Mouse (Mus musculus) forebrain, embryonic 12.5 days (tissue): ENCODE measurements at regions not wholly inside any gene's neighbourhood (a gene's known extent, or its start where the extent isn't known, plus 50 kb on each side); places are given as distances from the start of the nearest gene placed in this dataset.

ENCODE experiments used
- ATAC-seq: fragments of 200-750 bp; cut with Nextera tagmentation; 2 replicates; pipeline ENCODE4 v1.8.0; 2017; ENCODE audit warnings: moderate TSS enrichment; ENCODE audit not compliant: low FRiP score
- H3K27ac ChIP-seq: fragments of 300-500 bp; sonication (generic); 2 replicates; pipeline ENCODE4 v1.5.1; 2016; ENCODE audit warnings: mild to moderate bottlenecking
- H3K27me3 ChIP-seq: fragments of 300-500 bp; sonication (generic); 2 replicates; pipeline ENCODE4 v1.6.1; 2016; ENCODE audit warnings: mild to moderate bottlenecking
- H3K36me3 ChIP-seq: fragments of 300-500 bp; sonication (generic); replicated peaks from 2 replicates; pipeline ENCODE4 v1.6.1; 2016; ENCODE audit warnings: mild to moderate bottlenecking
- H3K4me1 ChIP-seq: fragments of 300-500 bp; sonication (generic); 2 replicates; pipeline ENCODE4 v1.6.1; 2016
- H3K4me2 ChIP-seq: fragments of 300-500 bp; sonication (generic); 2 replicates; pipeline ENCODE4 v1.6.1; 2016; ENCODE audit warnings: mild to moderate bottlenecking, moderate library complexity
- H3K4me3 ChIP-seq: fragments of 300-500 bp; sonication (generic); replicated peaks from 2 replicates; pipeline ENCODE4 v1.5.1; 2016; ENCODE audit warnings: mild to moderate bottlenecking
- H3K9ac ChIP-seq: fragments of 300-500 bp; sonication (generic); 2 replicates; pipeline ENCODE4 v1.6.1; 2016; ENCODE audit warnings: mild to moderate bottlenecking
- H3K9me3 ChIP-seq: fragments of 300-500 bp; sonication (generic); 2 replicates; pipeline ENCODE4 v1.6.1; 2016
- WGBS: fragments of 180-500 bp; shearing (Covaris S2); methylation state at CpG from one replicate; pipeline ENCODE4 v1.1.7; 2016; 5-methylcytosine and 5-hydroxymethylcytosine counted together

- 31% methylated on average over 21 of the region's 21 CpGs for whole genome bisulfite sequencing
- Histone ChIP-seq H3K4me1 (peaks cover 12% of the 10 kb centered on the region), H3K27me3 (peaks cover 4% of the 10 kb centered on the region; the same call in 1 of the 2 replicates), H3K36me3 (no peaks in the 10 kb centered on the region), H3K4me3 (peak overlapping the region; percentile 19; the same call in 1 of the 2 replicates), H3K4me2 (peak overlapping the region; percentile 43), H3K9ac (peak overlapping the region; percentile 2; the same call in 1 of the 2 replicates), H3K27ac (no peak overlapping the region), H3K9me3 (0 out of 2 replicates have a peak, but pooled peaks cover 7% of the 10 kb centered on the region)
- ATAC-seq = peak; percentile 61; the same call in 1 of the 2 replicates
Observed at GRCm38 (mm10) chr5:103355372-103356300, 69.4 kb upstream of the Ptpn13 start.

- no peak for ATAC-seq
- Histone ChIP-seq H3K4me1 (peaks cover 11% of the 10 kb centered on the region; the same call in 1 of the 2 replicates), H3K27me3 (peaks cover 41% of the 10 kb centered on the region), H3K9me3 (peaks cover 11% of the 10 kb centered on the region; the same call in 1 of the 2 replicates), H3K27ac (no peak overlapping the region), H3K9ac (no peak overlapping the region), H3K36me3 (no peaks in the 10 kb centered on the region), H3K4me3 (no peak overlapping the region), H3K4me2 (no peak overlapping the region)
- 29% methylated on average over 2 of the region's 2 CpGs for WGBS
Observed at GRCm38 (mm10) chr5:103343869-103344268, 81.1 kb upstream of the Ptpn13 start.

- Histone ChIP-seq H3K36me3 (no peaks in the 10 kb centered on the region), H3K27ac (no peak overlapping the region), H3K4me2 (no peak overlapping the region), H3K4me3 (no peak overlapping the region), H3K9me3 (peaks cover 7% of the 10 kb centered on the region; the same call in 1 of the 2 replicates), H3K27me3 (peaks cover 50% of the 10 kb centered on the region), H3K9ac (no peak overlapping the region), H3K4me1 (peaks cover 26% of the 10 kb centered on the region)
- peak; percentile 39; the same call in 1 of the 2 replicates for ATAC-seq
- 61% methylated on average over 3 of the region's 3 CpGs for WGBS
Observed at GRCm38 (mm10) chr5:103341456-103341855, 83.5 kb upstream of the Ptpn13 start.

- no peak for ATAC-seq
- no peak overlapping the region for H3K4me3 ChIP-seq
- H3K9me3 ChIP-seq = no peaks in the 10 kb centered on the region
- H3K36me3 ChIP-seq = no peaks in the 10 kb centered on the region
- H3K27ac ChIP-seq = no peak overlapping the region
- H3K9ac ChIP-seq = no peak overlapping the region
- WGBS = 25% methylated on average over 9 of the region's 9 CpGs
- H3K4me1 ChIP-seq = peaks cover 34% of the 10 kb centered on the region
- no peak overlapping the region for H3K4me2 ChIP-seq
- H3K27me3 ChIP-seq = peaks cover 50% of the 10 kb centered on the region
Observed at GRCm38 (mm10) chr5:103340626-103341025, 84.4 kb upstream of the Ptpn13 start.

GRCm38 (mm10) chr5:103336689-103337490 is 88.1 kb upstream of the Ptpn13 start:
- peak; percentile 59 for ATAC-seq
- H3K27me3 ChIP-seq = peaks cover 48% of the 10 kb centered on the region
- peak overlapping the region; percentile 74; the same call in 1 of the 2 replicates for H3K27ac ChIP-seq
- H3K9me3 ChIP-seq = no peaks in the 10 kb centered on the region
- 0 out of 2 replicates have a peak overlapping the region, but pooled peaks have one; percentile 1 for H3K4me3 ChIP-seq
- 8% methylated on average over 11 of the region's 11 CpGs for WGBS
- H3K4me1 ChIP-seq = peaks cover 37% of the 10 kb centered on the region
- H3K4me2 ChIP-seq = peak overlapping the region; percentile 45
- H3K36me3 ChIP-seq = no peaks in the 10 kb centered on the region
- H3K9ac ChIP-seq = no peak overlapping the region

- Histone ChIP-seq H3K4me2 (peak overlapping the region; percentile 45), H3K36me3 (no peaks in the 10 kb centered on the region), H3K4me3 (0 out of 2 replicates have a peak overlapping the region, but pooled peaks have one; percentile 1), H3K9me3 (no peaks in the 10 kb centered on the region), H3K9ac (no peak overlapping the region), H3K27ac (peak overlapping the region; percentile 74), H3K4me1 (peaks cover 34% of the 10 kb centered on the region), H3K27me3 (peaks cover 40% of the 10 kb centered on the region)
- WGBS = 9% methylated on average over 12 of the region's 12 CpGs
- ATAC-seq = peak; percentile 69
Observed at GRCm38 (mm10) chr5:103335916-103336688, 88.9 kb upstream of the Ptpn13 start.

- Histone ChIP-seq H3K9ac (no peak overlapping the region), H3K9me3 (no peaks in the 10 kb centered on the region), H3K4me1 (no peaks in the 10 kb centered on the region), H3K27ac (no peak overlapping the region), H3K4me2 (no peak overlapping the region), H3K27me3 (peaks cover 10% of the 10 kb centered on the region; the same call in 1 of the 2 replicates), H3K4me3 (no peak overlapping the region), H3K36me3 (no peaks in the 10 kb centered on the region)
- 74% methylated on average over 10 of the region's 10 CpGs for WGBS
- ATAC-seq = no peak
Observed at GRCm38 (mm10) chr5:103326412-103326811, 98.6 kb upstream of the Ptpn13 start.

GRCm38 (mm10) chr5:103320341-103320740 is 104.7 kb upstream of the Ptpn13 start:
- Histone ChIP-seq H3K27ac (no peak overlapping the region), H3K4me1 (peaks cover 2% of the 10 kb centered on the region; the same call in 1 of the 2 replicates), H3K27me3 (peaks cover 4% of the 10 kb centered on the region; the same call in 1 of the 2 replicates), H3K4me2 (no peak overlapping the region), H3K9me3 (no peaks in the 10 kb centered on the region), H3K9ac (no peak overlapping the region), H3K4me3 (no peak overlapping the region), H3K36me3 (no peaks in the 10 kb centered on the region)
- 82% methylated on average over 5 of the region's 5 CpGs for WGBS
- no peak for ATAC-seq

GRCm38 (mm10) chr5:103309806-103310525 is 98.8 kb upstream of the Mapk10 start:
- Histone ChIP-seq H3K9ac (no peak overlapping the region), H3K4me3 (no peak overlapping the region), H3K4me1 (peaks cover 12% of the 10 kb centered on the region), H3K27me3 (no peaks in the 10 kb centered on the region), H3K9me3 (no peaks in the 10 kb centered on the region), H3K27ac (no peak overlapping the region), H3K36me3 (no peaks in the 10 kb centered on the region), H3K4me2 (no peak overlapping the region)
- 5% methylated on average over 9 of the region's 9 CpGs for WGBS
- no peak for ATAC-seq

- no peaks in the 10 kb centered on the region for H3K27me3 ChIP-seq
- 77% methylated on average over 11 of the region's 11 CpGs for WGBS
- no peak overlapping the region for H3K27ac ChIP-seq
- no peaks in the 10 kb centered on the region for H3K9me3 ChIP-seq
- H3K9ac ChIP-seq = no peak overlapping the region
- H3K4me3 ChIP-seq = no peak overlapping the region
- peaks cover 12% of the 10 kb centered on the region for H3K4me1 ChIP-seq
- ATAC-seq = no peak; the same call in 1 of the 2 replicates
- no peaks in the 10 kb centered on the region for H3K36me3 ChIP-seq
- H3K4me2 ChIP-seq = no peak overlapping the region
Observed at GRCm38 (mm10) chr5:103305716-103306447, 94.7 kb upstream of the Mapk10 start.
